Mouse (Mus musculus): ENCODE measurements around the gene Atp2b2. TPM values are rescaled to one million over a fixed set of nuclear protein-coding genes. Genes with fewer than 3 reads are reported as not detected.

Atp2b2 gene
- total RNA-seq, 2 experiments from 2014 or later: 1.1 TPM

- DNase-seq (ENCODE audit: low spot score): no peak
- intact Hi-C loops (cut with DNase I): no loop called here
Measured at GRCm38 (mm10) chr6:113827309-113827708, 215.1 kb downstream of the Atp2b2 start.

DNA sequence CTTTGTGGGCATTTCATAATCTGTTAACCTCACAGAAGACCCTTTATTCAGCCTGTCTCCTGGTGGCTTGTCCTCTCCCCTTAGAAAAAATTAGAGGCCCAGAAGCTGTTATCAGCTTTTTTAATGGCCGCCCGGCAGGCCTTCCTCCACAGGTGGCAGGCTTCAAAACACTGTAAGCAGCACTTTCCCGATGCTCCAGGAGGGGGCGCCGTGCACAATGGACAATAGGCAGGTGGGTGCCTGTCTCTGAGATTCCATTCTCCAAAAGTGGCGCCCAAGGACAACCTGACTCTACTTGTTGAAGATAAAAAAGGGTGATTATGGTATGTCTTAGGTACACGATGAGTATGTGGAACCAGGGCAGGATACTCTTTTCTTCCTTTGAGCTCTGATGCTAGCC is 220.0 kb downstream of the Atp2b2 start:
- DNase-seq (ENCODE audit: low spot score): no peak
- intact Hi-C loops (cut with DNase I): no loop called here

GRCm38 (mm10) chr6:113816690-113817089 is 225.7 kb downstream of the Atp2b2 start:
- intact Hi-C loops (cut with DNase I): no loop called here
- DNase-seq (ENCODE audit: low spot score): no peak

- DNase-seq (ENCODE audit: low spot score): no peak
- intact Hi-C loops (cut with DNase I): no loop called here
Measured at GRCm38 (mm10) chr6:113811462-113811861, 231.0 kb downstream of the Atp2b2 start.

- intact Hi-C loops (cut with DNase I): no loop called here
- DNase-seq (ENCODE audit: low spot score): no peak
Measured at GRCm38 (mm10) chr6:113810667-113811066, 231.7 kb downstream of the Atp2b2 start.

DNA sequence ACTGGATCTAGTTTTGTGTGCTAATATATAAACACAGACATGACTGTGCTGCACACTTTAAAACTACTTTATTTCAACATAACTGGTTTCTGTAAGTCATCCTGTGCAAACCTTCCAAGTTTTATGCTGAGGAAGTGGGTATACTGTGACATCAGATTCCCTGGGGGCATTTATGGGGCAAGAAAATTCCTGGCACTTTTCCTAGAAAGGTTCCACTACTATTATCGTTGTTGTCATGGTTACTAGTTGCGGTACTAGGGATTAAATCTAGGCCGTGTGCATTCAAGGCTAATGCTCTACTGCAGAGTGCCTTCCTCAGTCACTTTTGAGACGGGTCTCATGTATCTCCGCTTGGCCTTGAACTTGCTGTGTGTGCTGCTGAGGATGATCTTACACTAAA is 236.2 kb downstream of the Atp2b2 start:
- intact Hi-C loops (cut with DNase I): no loop called here
- no peak for DNase-seq (ENCODE audit: low spot score)

- no peak for DNase-seq (ENCODE audit: low spot score)
- intact Hi-C loops (cut with DNase I): no loop called here
Measured at GRCm38 (mm10) chr6:113801233-113801632, 241.2 kb downstream of the Atp2b2 start.

DNA sequence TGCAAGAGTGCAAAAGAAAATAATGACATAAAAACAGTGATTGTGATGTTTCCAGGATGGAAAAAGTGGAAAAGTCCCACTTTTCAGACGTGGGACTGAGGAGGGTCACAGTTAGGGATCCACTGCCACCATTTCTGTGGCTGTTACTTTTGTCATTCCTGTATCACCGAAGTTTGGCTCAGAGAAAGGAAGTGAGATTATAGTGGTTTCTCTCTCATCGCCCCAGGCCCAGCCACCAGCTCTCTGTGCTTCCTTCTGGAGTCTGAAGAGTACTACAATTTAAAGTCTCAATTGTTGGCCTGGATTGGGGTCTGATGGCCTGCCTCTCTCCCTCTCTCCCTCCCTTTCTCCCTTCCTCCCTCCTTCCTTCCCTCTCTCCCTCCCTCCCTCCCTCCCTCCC is 242.5 kb downstream of the Atp2b2 start:
- no peak for DNase-seq (ENCODE audit: low spot score)
- intact Hi-C loops (cut with DNase I): no loop called here

DNA sequence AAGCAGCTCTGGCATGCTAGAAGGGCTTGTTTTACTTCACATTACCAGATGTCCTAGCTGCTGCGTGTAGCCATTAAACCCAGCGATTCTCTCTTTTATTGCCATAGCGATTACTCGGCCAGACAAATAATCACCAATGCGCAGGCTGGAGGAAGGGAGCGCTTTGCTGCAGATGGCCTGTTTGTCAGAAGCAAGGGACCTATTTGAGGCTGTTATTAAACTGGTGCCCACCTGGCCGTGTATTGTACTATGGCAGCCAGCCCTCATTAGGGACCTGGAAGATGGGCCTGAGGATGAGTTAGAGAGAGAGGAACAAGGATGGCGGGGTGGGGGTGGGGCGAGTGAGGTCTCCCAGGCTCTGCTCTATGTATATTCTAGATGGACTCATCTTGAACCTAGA is 243.1 kb downstream of the Atp2b2 start:
- intact Hi-C loops (cut with DNase I): no loop called here
- DNase-seq (ENCODE audit: low spot score): no peak

- no peak for DNase-seq (ENCODE audit: low spot score)
- intact Hi-C loops (cut with DNase I): no loop called here
Measured at GRCm38 (mm10) chr6:113798921-113799320, 243.5 kb downstream of the Atp2b2 start.

DNA sequence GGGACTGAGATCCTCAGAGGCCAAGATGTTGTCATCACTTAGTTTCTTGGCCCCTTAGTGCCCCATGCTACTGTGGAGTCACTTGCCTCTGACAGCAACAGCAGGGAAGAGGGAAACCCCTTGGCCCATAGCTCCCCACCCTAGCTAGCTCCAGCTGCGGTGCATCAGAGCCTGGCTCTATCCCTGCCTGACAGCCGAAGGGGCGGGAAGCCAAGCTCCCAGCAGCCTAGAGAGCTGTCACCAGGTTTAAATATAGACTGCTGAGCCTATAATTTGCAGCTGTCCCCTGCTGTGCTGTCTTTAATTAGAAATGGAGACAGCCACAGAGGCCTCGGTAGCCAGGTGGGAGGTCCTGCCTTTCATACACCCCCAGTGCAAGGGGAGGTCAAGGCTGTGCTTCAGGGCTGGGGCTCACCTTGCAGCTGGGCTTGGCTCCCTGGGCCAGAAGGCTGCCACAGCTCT is 247.1 kb downstream of the Atp2b2 start:
- peak; percentile 56 for DNase-seq (ENCODE audit: low spot score)
- intact Hi-C loops (cut with DNase I): no loop called here

- intact Hi-C loops (cut with DNase I): no loop called here
- no peak for DNase-seq (ENCODE audit: low spot score)
Measured at GRCm38 (mm10) chr6:113792368-113792767, 250.0 kb downstream of the Atp2b2 start.

DNA sequence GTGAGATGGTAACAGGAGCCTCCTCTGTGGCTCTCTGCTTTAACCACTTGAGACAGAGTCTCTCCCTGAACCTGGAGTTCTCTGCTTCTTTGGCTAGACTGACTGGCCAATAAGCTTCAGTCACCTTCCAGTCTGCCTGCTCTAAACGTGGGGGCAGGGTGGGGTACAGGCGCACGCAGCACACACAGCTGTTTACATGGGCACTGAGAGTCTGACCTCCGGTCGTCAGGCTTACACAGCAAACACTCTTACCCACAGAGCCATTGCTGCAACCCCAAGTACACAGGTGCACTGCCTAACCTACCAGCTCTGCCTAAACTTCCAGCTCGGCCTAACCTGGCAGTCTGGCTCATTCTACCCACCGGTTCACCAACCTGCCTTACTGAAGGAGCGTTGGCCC is 251.4 kb downstream of the Atp2b2 start:
- no peak for DNase-seq (ENCODE audit: low spot score)
- intact Hi-C loops (cut with DNase I): no loop called here

- DNase-seq (ENCODE audit: low spot score): no peak
- intact Hi-C loops (cut with DNase I): no loop called here
Measured at GRCm38 (mm10) chr6:113787459-113787968, 254.9 kb downstream of the Atp2b2 start.

DNA sequence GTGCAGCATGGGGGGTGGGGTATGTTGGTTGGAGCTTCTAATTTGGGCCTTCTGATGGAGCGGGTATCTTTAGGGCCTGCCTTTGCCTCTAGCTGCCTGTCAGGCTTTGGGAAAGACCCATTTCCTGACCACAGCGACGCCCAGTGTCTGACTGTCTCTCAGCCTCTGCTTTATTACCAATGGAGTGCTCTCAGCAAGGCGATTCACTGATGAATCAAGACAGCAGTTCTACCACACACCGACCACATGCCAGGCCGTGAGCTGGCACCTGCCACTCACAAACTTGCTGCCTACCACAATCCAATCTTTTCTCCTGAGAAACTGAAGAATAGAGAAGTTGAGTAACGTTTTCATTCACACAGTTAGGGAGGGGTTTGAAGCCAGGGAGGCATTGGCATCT is 256.8 kb downstream of the Atp2b2 start:
- no peak for DNase-seq (ENCODE audit: low spot score)
- intact Hi-C loops (cut with DNase I): no loop called here

GRCm38 (mm10) chr6:113778229-113778753 is 264.1 kb downstream of the Atp2b2 start:
- DNase-seq (ENCODE audit: low spot score): no peak
- intact Hi-C loops (cut with DNase I): no loop called here

- DNase-seq (ENCODE audit: low spot score): no peak
- intact Hi-C loops (cut with DNase I): no loop called here
Measured at GRCm38 (mm10) chr6:113768804-113769203, 273.6 kb downstream of the Atp2b2 start.

DNA sequence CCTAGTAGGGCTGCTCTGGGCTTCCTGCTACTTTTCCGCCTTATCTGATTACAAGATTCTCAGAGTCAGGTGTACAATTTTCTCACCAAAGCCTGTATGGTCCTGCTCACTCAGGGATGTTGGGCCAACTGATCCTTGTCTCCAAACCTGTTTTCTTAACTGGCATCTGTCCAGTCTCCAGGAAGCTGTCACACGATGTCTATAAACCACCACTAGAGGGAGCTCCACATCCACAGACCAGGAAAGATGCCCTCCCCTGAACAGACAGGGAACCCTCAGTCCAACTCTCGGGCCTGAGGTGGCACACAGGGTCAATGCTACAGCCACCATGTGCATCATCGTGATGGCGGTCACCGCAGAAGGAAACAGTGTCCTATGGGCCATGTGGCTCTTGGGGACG is 280.8 kb downstream of the Atp2b2 start:
- intact Hi-C loops (cut with DNase I): loop anchor here (1.0 to 5.0 kb wide), 4 partner anchors 146 to 486 kb away; no protein-coding TSS in a partner anchor
- DNase-seq (ENCODE audit: low spot score): no peak

DNA sequence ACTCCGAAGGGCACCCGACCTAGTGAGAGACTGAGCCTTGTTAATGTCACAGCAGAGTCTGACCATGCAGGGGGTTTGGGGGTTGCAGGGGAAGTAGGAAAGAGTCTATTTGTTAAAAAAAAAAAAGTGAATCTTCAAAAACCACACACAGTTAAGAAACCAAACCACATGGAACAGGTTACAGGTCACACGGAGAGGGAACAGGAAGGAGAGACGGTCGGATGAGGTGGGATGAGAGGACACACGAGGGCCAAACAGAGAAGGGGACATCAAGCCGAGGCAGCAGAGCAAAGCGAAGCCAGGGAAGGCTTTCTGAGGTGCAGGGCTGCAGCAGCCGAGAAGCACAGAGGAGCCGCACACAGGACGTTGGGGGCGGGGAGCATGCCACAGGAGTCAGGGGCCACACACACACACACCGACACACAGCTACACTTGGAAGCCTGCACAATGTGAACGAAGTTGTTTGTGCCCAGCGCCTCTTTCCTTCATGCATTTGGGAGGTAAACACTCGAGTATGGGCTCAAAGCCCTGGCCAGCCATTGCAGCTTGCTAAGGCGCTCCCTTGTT is 293.2 kb downstream of the Atp2b2 start:
- no peak for DNase-seq (ENCODE audit: low spot score)
- intact Hi-C loops (cut with DNase I): no loop called here

DNA sequence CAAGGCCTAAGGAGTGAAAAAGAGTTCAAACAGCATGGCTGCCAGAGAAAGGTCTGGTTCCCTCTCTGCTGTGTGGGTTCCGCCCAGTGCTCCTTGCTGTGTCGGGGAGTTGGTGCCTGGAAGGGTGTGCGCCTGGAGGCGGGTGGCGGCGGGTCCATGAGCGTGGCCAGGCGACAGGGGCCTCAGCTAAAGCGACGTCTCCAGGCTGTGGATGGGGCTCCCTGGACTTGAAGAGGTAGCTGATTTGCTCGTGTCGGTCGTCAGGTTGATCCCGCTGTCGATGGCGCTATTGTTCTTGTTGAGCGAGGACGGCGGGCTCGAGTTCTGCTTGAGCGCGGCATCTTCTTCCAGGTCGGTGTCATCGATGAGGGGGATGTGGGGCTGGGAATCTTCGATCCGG is 294.1 kb downstream of the Atp2b2 start:
- intact Hi-C loops (cut with DNase I): no loop called here
- DNase-seq (ENCODE audit: low spot score): no peak

DNA sequence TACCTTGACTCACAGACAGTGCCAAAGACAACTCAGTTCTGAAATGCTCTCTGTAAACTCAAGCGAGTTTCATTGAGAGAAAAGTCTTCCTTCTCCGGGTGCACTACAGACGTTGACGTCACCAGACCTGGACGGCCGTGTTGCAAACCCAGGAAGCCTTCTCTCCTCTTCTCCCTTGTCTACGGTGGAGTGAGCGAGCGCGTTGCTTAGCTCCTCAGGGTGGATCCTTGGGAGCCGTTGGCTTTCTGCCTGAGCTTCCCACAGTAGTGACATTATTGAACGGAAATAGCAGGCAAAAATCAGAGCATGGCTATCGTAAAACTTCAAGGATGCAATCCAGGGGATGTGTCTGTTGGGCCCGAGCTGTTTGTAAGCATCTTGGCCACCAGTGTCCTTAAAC is 295.1 kb downstream of the Atp2b2 start:
- no peak for DNase-seq (ENCODE audit: low spot score)
- intact Hi-C loops (cut with DNase I): no loop called here

GRCm38 (mm10) chr6:113745117-113745516 is 297.3 kb downstream of the Atp2b2 start:
- intact Hi-C loops (cut with DNase I): no loop called here
- DNase-seq (ENCODE audit: low spot score): no peak

Measured in heart, postnatal 25 days (tissue).